Mouse (Mus musculus) heart, postnatal 0 days (tissue): ENCODE data around the gene Chrd. TPM values are rescaled to one million over a fixed set of nuclear protein-coding genes. Genes with fewer than 3 reads are reported as not detected.

Source experiments
- ATAC-seq: fragments of 200-750 bp; cut with Nextera tagmentation; 2 replicates; pipeline ENCODE4 v1.8.0; 2017; ENCODE audit warnings: low read depth, moderate number of reproducible peaks, moderate library complexity; ENCODE audit not compliant: insufficient read depth
- DNase-seq: peaks from one replicate; pipeline ENCODE4 v3.0.0-alpha.2; 2016; ENCODE audit warnings: low spot score
- H3K27ac ChIP-seq: fragments of 300-500 bp; sonication (generic); 2 replicates; pipeline ENCODE4 v1.5.1; 2014; ENCODE audit warnings: low read depth, mild to moderate bottlenecking
- H3K27me3 ChIP-seq: fragments of 300-500 bp; sonication (generic); 2 replicates; pipeline ENCODE4 v1.6.1; 2014; ENCODE audit warnings: low read length, mixed read lengths; ENCODE audit not compliant: control insufficient read depth, insufficient read depth
- H3K36me3 ChIP-seq: fragments of 300-500 bp; sonication (generic); replicated peaks from 2 replicates; pipeline ENCODE4 v1.6.1; 2014; ENCODE audit warnings: low read length, mixed read lengths; ENCODE audit not compliant: control insufficient read depth, insufficient read depth
- H3K4me1 ChIP-seq: fragments of 300-500 bp; sonication (generic); 2 replicates; pipeline ENCODE4 v1.6.1; 2014; ENCODE audit warnings: antibody characterized with exemption; ENCODE audit not compliant: control insufficient read depth, insufficient read depth
- H3K4me2 ChIP-seq: fragments of 300-500 bp; sonication (generic); 2 replicates; pipeline ENCODE4 v1.6.1; 2014; ENCODE audit warnings: low read depth, mild to moderate bottlenecking, low read length, moderate library complexity
- H3K4me3 ChIP-seq: fragments of 300-500 bp; sonication (generic); 2 replicates; pipeline ENCODE4 v1.5.1; 2014; ENCODE audit warnings: low read depth, low read length
- H3K9ac ChIP-seq: fragments of 300-500 bp; sonication (generic); replicated peaks from 2 replicates; pipeline ENCODE4 v1.6.1; 2014; ENCODE audit warnings: low read depth, low read length, mixed read lengths
- H3K9me3 ChIP-seq: fragments of 300-500 bp; sonication (generic); replicated peaks from 2 replicates; pipeline ENCODE4 v1.6.1; 2016; ENCODE audit warnings: low read length; ENCODE audit not compliant: control insufficient read depth
- CTCF ChIP-seq: IDR thresholded peaks from 2 replicates; pipeline ENCODE4 v1.5.1; 2016; ENCODE audit warnings: antibody characterized with exemption, control low read depth, low read depth
- EP300 ChIP-seq: IDR thresholded peaks from 2 replicates; pipeline ENCODE4 v1.6.1; 2016; ENCODE audit warnings: antibody characterized with exemption, low read depth
- WGBS: fragments of 180-500 bp; shearing (Covaris S2); extraction: QIAGEN DNeasy Blood & Tissue Kit; methylation state at CpG from one replicate; pipeline ENCODE4 v1.1.7; 2014; 5-methylcytosine and 5-hydroxymethylcytosine counted together
- polyA plus RNA-seq: library from polyadenylated mRNA; unstranded; fragments of >200 nt; fragmentation: Nextera tagmentation; extraction: Ambion mirVana; gene quantifications from 2 replicates; pipeline ENCODE4 v1.2.1, GENCODE M21; 2015
- total RNA-seq: library from RNA; depleted of rRNA; stranded (reverse); fragments of >200 nt; gene quantifications from 2 replicates; pipeline ENCODE4 v1.2.3, GENCODE M21; 2014; ENCODE audit warnings: low replicate concordance

The Chrd gene
- total and polyA plus RNA-seq, 2 experiments from 2014 or later = 0.49 to 9.7 TPM

DNA sequence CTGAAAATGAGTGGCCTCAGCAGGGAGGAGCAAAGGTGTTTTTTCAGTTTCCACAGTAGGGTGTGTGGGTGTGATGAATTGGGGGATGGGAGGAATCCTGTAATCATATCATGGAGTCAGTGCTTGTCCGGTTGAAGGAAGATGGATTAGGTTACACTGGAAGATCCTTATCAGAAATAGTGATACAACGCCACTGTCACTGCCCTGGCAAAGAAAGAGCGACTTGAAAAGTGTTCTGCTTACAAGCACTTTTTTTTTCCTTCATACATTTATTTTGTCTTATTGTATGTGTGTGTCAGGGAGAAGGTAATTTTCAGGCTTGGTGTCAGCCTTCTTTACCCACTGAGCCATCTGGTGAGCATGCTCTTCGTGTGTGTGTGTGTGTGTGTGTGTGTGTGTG lies 10.2 kb upstream of the Chrd start:
- no peaks in the 10 kb centered on the region for H3K27me3 ChIP-seq
- no peak overlapping the region for H3K4me3 ChIP-seq
- DNase-seq (no peak), ATAC-seq (no peak)
- H3K36me3 ChIP-seq = peaks cover 5% of the 10 kb centered on the region
- no peak overlapping the region for H3K4me2 ChIP-seq
- H3K27ac ChIP-seq = no peak overlapping the region
- H3K9me3 ChIP-seq = no peaks in the 10 kb centered on the region
- H3K4me1 ChIP-seq = 0 out of 2 replicates have a peak, but pooled peaks cover 7% of the 10 kb centered on the region
- 68% methylated on average over 4 of the region's 4 CpGs for WGBS
- no peak overlapping the region for H3K9ac ChIP-seq
- TF ChIP-seq EP300 = no peak
- TF ChIP-seq CTCF = no peak

DNA sequence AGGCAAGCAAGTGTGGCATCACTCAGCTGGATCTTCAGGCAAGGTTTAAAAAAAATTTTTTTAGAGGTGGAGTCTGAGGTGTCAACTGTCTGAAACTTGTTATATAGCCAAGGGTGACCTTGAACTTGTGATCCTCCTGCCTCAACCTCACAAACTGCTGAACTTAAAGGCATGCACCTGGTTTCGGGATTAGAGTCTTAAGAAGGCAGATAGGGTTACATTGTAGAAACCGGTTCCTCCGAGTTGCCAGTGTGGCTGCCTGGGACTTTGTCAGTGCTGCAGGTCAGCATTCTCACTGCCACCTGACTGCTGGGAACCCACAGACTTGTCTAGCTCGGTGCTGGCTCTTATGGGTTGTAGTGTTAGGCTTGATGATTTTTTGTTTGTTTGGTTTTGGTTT lies 9.7 kb upstream of the Chrd start:
- no peak overlapping the region for H3K4me2 ChIP-seq

GRCm38 (mm10) chr16:20724338-20724748 lies 8.6 kb upstream of the Chrd start:
- no peaks in the 10 kb centered on the region for H3K9me3 ChIP-seq
- no peaks in the 10 kb centered on the region for H3K27me3 ChIP-seq
- no peak overlapping the region for H3K9ac ChIP-seq
- no peak overlapping the region for H3K4me2 ChIP-seq
- no peak overlapping the region for H3K27ac ChIP-seq
- TF ChIP-seq CTCF (peak; percentile 91), EP300 (no peak)
- peak; percentile 83 for ATAC-seq
- DNase-seq = peak; percentile 64
- peaks cover 5% of the 10 kb centered on the region for H3K36me3 ChIP-seq
- 36% methylated on average over 5 of the region's 5 CpGs for WGBS
- no peaks in the 10 kb centered on the region for H3K4me1 ChIP-seq
- no peak overlapping the region for H3K4me3 ChIP-seq

More for the DNA sequence above, 9.7 kb upstream of the Chrd start:
- WGBS = 47% methylated on average over 4 of the region's 4 CpGs
- H3K27me3 ChIP-seq = no peaks in the 10 kb centered on the region
- H3K9ac ChIP-seq = no peak overlapping the region
- H3K36me3 ChIP-seq = peaks cover 5% of the 10 kb centered on the region
- H3K4me1 ChIP-seq = 0 out of 2 replicates have a peak, but pooled peaks cover 7% of the 10 kb centered on the region
- no peak for ATAC-seq
- H3K9me3 ChIP-seq = no peaks in the 10 kb centered on the region
- no peak overlapping the region for H3K4me3 ChIP-seq
- TF ChIP-seq EP300 = no peak
- TF ChIP-seq CTCF = no peak
- DNase-seq = no peak
- no peak overlapping the region for H3K27ac ChIP-seq

DNA sequence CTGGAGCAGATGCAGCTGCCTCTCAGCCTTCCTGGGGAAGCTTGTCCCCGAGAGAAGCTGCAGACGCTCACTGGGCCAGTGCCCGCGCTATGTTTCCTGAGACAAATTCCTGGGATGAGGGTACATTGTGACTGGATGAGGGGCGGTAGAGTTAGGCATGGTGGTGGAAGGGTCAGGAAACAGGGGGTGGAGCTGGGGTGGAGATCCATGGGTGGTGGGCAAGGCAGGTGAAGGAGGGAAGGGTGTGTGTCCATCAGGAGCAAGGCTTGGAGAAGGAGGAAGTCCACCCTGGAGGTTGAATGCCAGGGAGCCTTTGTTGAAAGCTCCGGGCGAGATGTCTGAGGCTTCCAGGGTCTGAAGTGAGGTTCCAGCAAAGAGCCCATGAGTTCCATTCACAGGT lies 7.6 kb upstream of the Chrd start:
- no peak overlapping the region for H3K4me2 ChIP-seq
- WGBS = 73% methylated on average over 7 of the region's 7 CpGs
- ATAC-seq (no peak), DNase-seq (no peak)
- H3K9ac ChIP-seq = no peak overlapping the region
- H3K4me1 ChIP-seq = no peaks in the 10 kb centered on the region
- H3K9me3 ChIP-seq = no peaks in the 10 kb centered on the region
- TF ChIP-seq EP300 = no peak
- H3K27ac ChIP-seq = no peak overlapping the region
- H3K4me3 ChIP-seq = no peak overlapping the region
- H3K27me3 ChIP-seq = no peaks in the 10 kb centered on the region
- H3K36me3 ChIP-seq = peaks cover 5% of the 10 kb centered on the region

- WGBS = 66% methylated on average over 4 of the region's 4 CpGs
- ATAC-seq (no peak), DNase-seq (no peak)
- H3K36me3 ChIP-seq = peaks cover 5% of the 10 kb centered on the region; the same call in 1 of the 2 replicates
- H3K27ac ChIP-seq = no peak overlapping the region
- no peak overlapping the region for H3K9ac ChIP-seq
- no peaks in the 10 kb centered on the region for H3K4me1 ChIP-seq
- no peak overlapping the region for H3K4me2 ChIP-seq
- H3K4me3 ChIP-seq = no peak overlapping the region
- no peaks in the 10 kb centered on the region for H3K9me3 ChIP-seq
- TF ChIP-seq EP300 = no peak
- no peaks in the 10 kb centered on the region for H3K27me3 ChIP-seq
These were observed 7.2 kb upstream of the Chrd start for GRCm38 (mm10) chr16:20725750-20726149.

GRCm38 (mm10) chr16:20726384-20726783 lies 6.5 kb upstream of the Chrd start:
- TF ChIP-seq EP300 (no peak), CTCF (no peak)
- 29% methylated on average over 1 of the region's 1 CpGs for WGBS
- H3K27ac ChIP-seq = no peak overlapping the region
- no peak overlapping the region for H3K4me3 ChIP-seq
- H3K4me1 ChIP-seq = no peaks in the 10 kb centered on the region
- DNase-seq (no peak), ATAC-seq (0 out of 2 replicates have a peak, but pooled peaks have one; percentile 52)
- H3K27me3 ChIP-seq = peaks cover 4% of the 10 kb centered on the region; the same call in 1 of the 2 replicates
- no peak overlapping the region for H3K4me2 ChIP-seq
- no peak overlapping the region for H3K9ac ChIP-seq
- H3K9me3 ChIP-seq = no peaks in the 10 kb centered on the region
- peaks cover 3% of the 10 kb centered on the region; the same call in 1 of the 2 replicates for H3K36me3 ChIP-seq
